Mouse (Mus musculus) lung, postnatal 0 days (tissue): ENCODE results near the gene 2010111I01Rik. TPM values are rescaled to one million over a fixed set of nuclear protein-coding genes. Genes with fewer than 3 reads are reported as not detected.

Experiments used
- ATAC-seq: fragments of 200-750 bp; cut with Nextera tagmentation; 2 replicates; pipeline ENCODE4 v1.8.0; 2017; ENCODE audit warnings: moderate library complexity
- DNase-seq: peaks from one replicate; pipeline ENCODE4 v3.0.0-alpha.2; 2016; ENCODE audit warnings: low spot score
- H3K27ac ChIP-seq: fragments of 300-500 bp; sonication (generic); 2 replicates; pipeline ENCODE4 v1.5.1; 2014; ENCODE audit warnings: antibody characterized with exemption, mild to moderate bottlenecking, low read length, mixed read lengths
- H3K27me3 ChIP-seq: fragments of 300-500 bp; sonication (generic); replicated peaks from 2 replicates; pipeline ENCODE4 v1.6.1; 2014; ENCODE audit warnings: low read length, mixed read lengths; ENCODE audit not compliant: insufficient read depth
- H3K36me3 ChIP-seq: fragments of 300-500 bp; sonication (generic); 2 replicates; pipeline ENCODE4 v1.6.1; 2014; ENCODE audit warnings: low read length, mixed read lengths; ENCODE audit not compliant: insufficient read depth
- H3K4me1 ChIP-seq: fragments of 300-500 bp; sonication (generic); 2 replicates; pipeline ENCODE4 v1.6.1; 2014; ENCODE audit warnings: antibody characterized with exemption, low read depth, low read length, mixed read lengths; ENCODE audit not compliant: insufficient read depth
- H3K4me2 ChIP-seq: fragments of 300-500 bp; sonication (generic); replicated peaks from 2 replicates; pipeline ENCODE4 v1.6.1; 2014; ENCODE audit warnings: low read depth, mild to moderate bottlenecking, low read length, moderate library complexity, mixed read lengths
- H3K4me3 ChIP-seq: fragments of 300-500 bp; sonication (generic); 2 replicates; pipeline ENCODE4 v1.5.1; 2014; ENCODE audit warnings: low read depth, low read length
- H3K9ac ChIP-seq: fragments of 300-500 bp; sonication (generic); replicated peaks from 2 replicates; pipeline ENCODE4 v1.6.1; 2014; ENCODE audit warnings: low read depth, mild to moderate bottlenecking
- H3K9me3 ChIP-seq: fragments of 300-500 bp; sonication (generic); 2 replicates; pipeline ENCODE4 v1.6.1; 2016; ENCODE audit warnings: low read length, mixed read lengths
- CTCF ChIP-seq: IDR thresholded peaks from 2 replicates; pipeline ENCODE4 v1.5.1; 2016; ENCODE audit warnings: antibody characterized with exemption, mild to moderate bottlenecking
- EP300 ChIP-seq: IDR thresholded peaks from 2 replicates; pipeline ENCODE4 v1.6.1; 2016; ENCODE audit warnings: antibody characterized with exemption, mild to moderate bottlenecking, control low read depth
- WGBS: fragments of 180-500 bp; shearing (Covaris S2); extraction: QIAGEN DNeasy Blood & Tissue Kit; methylation state at CpG from one replicate; pipeline ENCODE4 v1.1.7; 2014; 5-methylcytosine and 5-hydroxymethylcytosine counted together
- polyA plus RNA-seq: library from polyadenylated mRNA; unstranded; fragments of >200 nt; fragmentation: Nextera tagmentation; extraction: Ambion mirVana; gene quantifications from 2 replicates; pipeline ENCODE4 v1.2.1, GENCODE M21; 2015

Gene 2010111I01Rik
- polyA plus RNA-seq, 1 experiment from 2014 or later: 130 TPM

DNA sequence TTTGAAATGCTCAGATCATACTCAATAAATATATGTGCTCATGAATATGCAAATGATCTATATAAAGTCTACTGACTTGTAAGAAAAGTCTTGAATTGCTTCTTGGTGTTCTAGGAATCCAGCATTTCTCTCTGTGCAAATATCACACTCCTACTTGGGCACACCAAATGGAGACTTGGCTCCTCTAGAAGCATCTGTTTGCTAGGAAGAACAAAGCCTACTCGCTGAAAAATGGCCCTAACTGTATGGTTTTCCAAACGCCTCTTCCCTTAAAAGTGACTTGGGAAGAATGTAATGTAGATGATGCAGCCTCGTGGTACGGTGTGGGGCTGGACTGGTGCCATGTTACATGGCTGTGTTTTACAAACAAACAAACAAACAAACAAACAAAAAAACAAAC is 24.0 kb upstream of the 2010111I01Rik start:
- no peak for TF ChIP-seq CTCF
- no peak for TF ChIP-seq EP300
- no peaks in the 10 kb centered on the region for H3K27me3 ChIP-seq
- no peak for ATAC-seq
- H3K9me3 ChIP-seq: no peaks in the 10 kb centered on the region
- DNase-seq: no peak
- H3K4me1 ChIP-seq: no peaks in the 10 kb centered on the region; the same call in 1 of the 2 replicates
- 64% methylated on average over 4 of the region's 4 CpGs for WGBS
- no peak overlapping the region for H3K4me2 ChIP-seq
- H3K27ac ChIP-seq: no peak overlapping the region
- no peaks in the 10 kb centered on the region for H3K36me3 ChIP-seq
- no peak overlapping the region for H3K9ac ChIP-seq
- no peak overlapping the region for H3K4me3 ChIP-seq

DNA sequence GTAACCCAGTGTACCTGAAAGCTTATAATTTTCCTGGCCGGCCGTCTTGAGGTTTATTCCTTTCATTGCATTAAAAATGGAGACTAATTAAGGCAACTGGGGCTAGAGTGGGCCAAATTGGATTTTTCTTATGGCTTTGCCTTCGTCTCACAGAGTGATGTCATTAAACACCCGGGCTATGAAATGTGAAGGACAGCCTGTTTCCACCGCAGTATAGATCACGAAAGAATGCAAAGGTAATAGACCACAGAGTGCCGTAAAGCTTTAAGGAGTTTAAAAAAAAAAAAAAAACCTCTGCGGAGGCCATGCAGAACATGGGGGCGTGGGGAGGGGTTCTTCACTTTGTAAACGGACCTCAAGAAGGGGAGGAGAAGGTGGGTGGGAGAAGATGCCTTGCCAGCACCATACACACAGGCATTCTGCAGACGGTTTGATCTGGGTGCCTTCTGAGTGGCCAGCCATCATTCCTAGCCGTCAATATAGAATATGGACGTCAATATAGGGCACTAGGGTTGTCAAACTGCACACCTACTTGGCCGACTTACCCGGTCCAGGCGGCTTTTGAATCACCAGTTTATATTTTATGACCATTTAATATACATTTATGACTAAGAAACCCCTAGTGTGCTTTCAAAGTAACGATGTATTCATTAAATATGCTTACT is 23.2 kb upstream of the 2010111I01Rik start:
- H3K4me1 ChIP-seq: no peaks in the 10 kb centered on the region; the same call in 1 of the 2 replicates
- H3K4me2 ChIP-seq: no peak overlapping the region
- H3K27ac ChIP-seq: no peak overlapping the region
- H3K9ac ChIP-seq: no peak overlapping the region
- no peaks in the 10 kb centered on the region for H3K36me3 ChIP-seq
- no peaks in the 10 kb centered on the region for H3K9me3 ChIP-seq
- ATAC-seq: no peak
- no peak for DNase-seq
- no peak overlapping the region for H3K4me3 ChIP-seq
- TF ChIP-seq EP300: no peak
- no peak for TF ChIP-seq CTCF
- H3K27me3 ChIP-seq: no peaks in the 10 kb centered on the region
- 75% methylated on average over 17 of the region's 17 CpGs for WGBS

GRCm38 (mm10) chr13:62943274-62943830 is 21.3 kb upstream of the 2010111I01Rik start:
- H3K27me3 ChIP-seq: no peaks in the 10 kb centered on the region
- ATAC-seq: no peak
- no peak for TF ChIP-seq EP300
- no peak for TF ChIP-seq CTCF
- no peak overlapping the region for H3K27ac ChIP-seq
- WGBS: 52% methylated on average over 7 of the region's 7 CpGs
- no peaks in the 10 kb centered on the region for H3K36me3 ChIP-seq
- H3K4me3 ChIP-seq: no peak overlapping the region
- no peak overlapping the region for H3K9ac ChIP-seq
- DNase-seq: no peak
- H3K4me2 ChIP-seq: no peak overlapping the region
- no peaks in the 10 kb centered on the region; the same call in 1 of the 2 replicates for H3K4me1 ChIP-seq
- no peaks in the 10 kb centered on the region for H3K9me3 ChIP-seq

DNA sequence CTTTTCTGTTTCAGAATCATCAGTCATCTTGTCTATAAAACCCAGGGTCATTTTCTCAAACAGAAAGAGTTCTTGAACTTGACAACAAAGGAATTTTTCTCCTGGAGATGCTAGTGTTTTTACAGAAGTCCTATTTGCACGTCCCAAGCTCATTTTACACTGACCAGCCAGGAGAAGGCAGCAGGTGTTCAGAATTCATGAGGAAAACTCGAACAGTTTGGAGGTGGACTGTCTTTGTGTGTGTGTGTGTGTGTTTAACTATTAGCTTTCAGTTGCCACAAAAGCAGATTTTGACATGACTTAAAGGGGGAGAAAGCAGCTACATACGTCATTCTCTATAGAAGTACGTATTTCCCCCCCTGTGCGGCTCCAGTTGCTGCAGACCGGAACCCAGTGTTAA is 20.6 kb upstream of the 2010111I01Rik start:
- Histone ChIP-seq H3K36me3 (no peaks in the 10 kb centered on the region), H3K27me3 (no peaks in the 10 kb centered on the region), H3K9me3 (no peaks in the 10 kb centered on the region), H3K4me2 (no peak overlapping the region), H3K4me1 (no peaks in the 10 kb centered on the region; the same call in 1 of the 2 replicates), H3K4me3 (no peak overlapping the region), H3K27ac (no peak overlapping the region), H3K9ac (no peak overlapping the region)
- ATAC-seq (no peak), DNase-seq (no peak)
- peak; percentile 36; the same call in 1 of the 2 replicates for TF ChIP-seq CTCF
- TF ChIP-seq EP300: no peak
- 61% methylated on average over 6 of the region's 6 CpGs for WGBS

GRCm38 (mm10) chr13:62949560-62950188 is 15.0 kb upstream of the 2010111I01Rik start:
- no peak overlapping the region for H3K4me2 ChIP-seq
- ATAC-seq (no peak), DNase-seq (no peak)
- H3K4me1 ChIP-seq: no peaks in the 10 kb centered on the region; the same call in 1 of the 2 replicates
- no peak overlapping the region for H3K4me3 ChIP-seq
- H3K9ac ChIP-seq: no peak overlapping the region
- no peak for TF ChIP-seq CTCF
- TF ChIP-seq EP300: no peak
- H3K27ac ChIP-seq: no peak overlapping the region
- no peaks in the 10 kb centered on the region for H3K36me3 ChIP-seq
- WGBS: 28% methylated on average over 4 of the region's 4 CpGs
- no peaks in the 10 kb centered on the region for H3K27me3 ChIP-seq
- H3K9me3 ChIP-seq: no peaks in the 10 kb centered on the region

- no peak overlapping the region for H3K27ac ChIP-seq
- WGBS: 68% methylated on average over 1 of the region's 1 CpGs
These were observed 13.1 kb upstream of the 2010111I01Rik start for GRCm38 (mm10) chr13:62951606-62952005.

More at GRCm38 (mm10) chr13:62951606-62952005, 13.1 kb upstream of the 2010111I01Rik start:
- no peaks in the 10 kb centered on the region for H3K36me3 ChIP-seq
- H3K9ac ChIP-seq: no peak overlapping the region
- H3K27me3 ChIP-seq: no peaks in the 10 kb centered on the region
- no peak overlapping the region for H3K4me2 ChIP-seq
- H3K4me3 ChIP-seq: no peak overlapping the region
- DNase-seq: no peak
- H3K9me3 ChIP-seq: no peaks in the 10 kb centered on the region
- no peak for ATAC-seq
- TF ChIP-seq CTCF: no peak
- TF ChIP-seq EP300: no peak
- no peaks in the 10 kb centered on the region for H3K4me1 ChIP-seq
